Mouse (Mus musculus) kidney, adult 2 months (tissue): ENCODE measurements around the gene Tmem131.

Experiments used
- CTCF ChIP-seq: fragments of 200-500 bp; conservative IDR thresholded peaks from 2 replicates; pipeline ENCODE4 v1.5.1; 2011; ENCODE audit warnings: low read depth, mild to moderate bottlenecking, control low read depth, low read length, moderate library complexity, mixed read lengths; ENCODE audit not compliant: insufficient read depth, insufficient read length
- POLR2A ChIP-seq: fragments of 200-500 bp; IDR thresholded peaks from one replicate; pipeline ENCODE4 v1.6.1; 2011; ENCODE audit warnings: low read depth, low read length, control low read depth

- TF ChIP-seq POLR2A (no peak), CTCF (no peak)
These were observed 17.2 kb upstream of the Tmem131 start for GRCm38 (mm10) chr1:36960509-36961222.
